Mouse (Mus musculus) spleen, adult 2 months (tissue): Measurements from ENCODE around the gene Ercc1.

Experiments
- CTCF ChIP-seq: fragments of 200-500 bp; IDR thresholded peaks from 2 replicates; pipeline ENCODE4 v1.5.1; 2011; ENCODE audit warnings: mild to moderate bottlenecking, inconsistent platforms; ENCODE audit not compliant: insufficient read depth, insufficient read length, insufficient replicate concordance; ENCODE audit errors: extremely low read depth
- POLR2A ChIP-seq: fragments of 200-500 bp; IDR thresholded peaks from 2 replicates; pipeline ENCODE4 v1.6.1; 2011; ENCODE audit warnings: low read depth, low read length, inconsistent platforms

- TF ChIP-seq CTCF, result no peak
- TF ChIP-seq POLR2A, result no peak
Observed at GRCm38 (mm10) chr7:19304501-19305412, 39.8 kb upstream of the Ercc1 start.
